In the genomic region with DNA sequence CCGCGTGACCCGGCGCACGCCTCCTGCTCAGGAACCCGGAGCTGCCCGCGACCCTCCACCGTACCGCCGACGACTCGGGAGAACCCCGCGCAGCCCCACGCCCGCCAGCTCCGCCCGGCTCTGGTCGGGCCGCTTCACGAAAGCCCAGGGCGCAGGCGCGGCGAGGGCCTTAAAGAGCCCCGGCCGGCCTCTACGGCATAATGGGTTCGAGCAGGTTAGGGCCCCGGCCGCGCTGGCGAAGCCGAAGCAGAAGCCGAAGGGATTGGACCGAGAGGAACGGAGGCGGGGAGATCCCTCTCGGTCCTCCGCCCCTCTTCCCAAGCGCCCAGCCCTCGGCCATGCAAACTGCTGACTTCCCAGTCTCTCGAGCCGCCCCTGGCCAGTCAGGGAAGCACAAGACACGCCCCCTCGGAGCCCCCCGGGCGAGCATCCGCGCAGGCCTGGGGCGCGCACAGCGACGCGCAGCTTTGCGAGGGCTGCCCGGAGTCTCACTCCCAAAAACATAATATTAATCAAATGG, we compare ENCODE assay signal across 8 mouse cellular contexts. TPM values are rescaled to one million over a fixed set of nuclear protein-coding genes. Genes with fewer than 3 reads are reported as not detected.
DNase-seq lines count a peak whose midpoint lies in the region; ATAC-seq and TF ChIP-seq lines count a peak whose summit lies in the region.

No protein-coding gene starts in this region.

- no peaks in the 10 kb centered on the region for H3K36me3 ChIP-seq in heart, embryonic 14.5 days (ENCODE audit: control insufficient read depth, insufficient read depth, low read length)
- no peaks in the 10 kb centered on the region for H3K36me3 ChIP-seq in liver, embryonic 11.5 days (ENCODE audit: control insufficient read depth, insufficient read depth, low read length)
- no peaks in the 10 kb centered on the region for H3K36me3 ChIP-seq in myocyte (ENCODE audit: control insufficient read depth, insufficient read depth)
- no peaks in the 10 kb centered on the region for H3K36me3 ChIP-seq in splenic B cell, adult 2 months (ENCODE audit: control insufficient read depth, insufficient read depth, low read length, poor library complexity, severe bottlenecking)

- H3K9me3 ChIP-seq in heart, embryonic 14.5 days (ENCODE audit: control insufficient read depth, low read length), result no peaks in the 10 kb centered on the region
- H3K9me3 ChIP-seq in liver, embryonic 11.5 days (ENCODE audit: control insufficient read depth, low read length), result no peaks in the 10 kb centered on the region

- peak overlapping the region; percentile 92 for H3K9ac ChIP-seq in heart, embryonic 14.5 days (ENCODE audit: low read length)
- peak overlapping the region; percentile 94 for H3K9ac ChIP-seq in liver, embryonic 11.5 days (ENCODE audit: low read depth, low read length)

- H3K4me1 ChIP-seq in heart, embryonic 14.5 days (ENCODE audit: control insufficient read depth in 2 of 2, insufficient read depth in 2 of 2, low read length in 2 of 2), result peaks cover 12 to 47% of the 10 kb centered on the region in 2 experiments
- H3K4me1 ChIP-seq in liver, embryonic 11.5 days (replicated peaks; ENCODE audit: control insufficient read depth, insufficient read depth, low read length), result peaks cover 35% of the 10 kb centered on the region

- WGBS in heart, embryonic 14.5 days, result under 1% methylated on average over 55 of the region's 58 CpGs
- WGBS in liver, embryonic 11.5 days, result under 1% methylated on average over 54 of the region's 58 CpGs

- H3K4me3 ChIP-seq in heart, embryonic 14.5 days (ENCODE audit: control insufficient read depth in 1 of 2, insufficient read depth in 1 of 2, low read depth in 1 of 2, low read length in 2 of 2), result peak overlapping the region; percentile 84 to 91
- H3K4me3 ChIP-seq in liver, embryonic 11.5 days (ENCODE audit: low read depth, low read length), result peak overlapping the region; percentile 92
- H3K4me3 ChIP-seq in myocyte, result peak overlapping the region; percentile 28

- TF ChIP-seq POLR2A in myocyte (IDR thresholded peaks at IDR 0.05; ENCODE audit: insufficient read length, low read depth), result peak; percentile 61

- peak overlapping the region; percentile 73 for H3K4me2 ChIP-seq in heart, embryonic 14.5 days (ENCODE audit: low read length)
- H3K4me2 ChIP-seq in liver, embryonic 11.5 days, result peak overlapping the region; percentile 72
- H3K4me2 ChIP-seq in myocyte (ENCODE audit: low read depth), result peak overlapping the region; percentile 85

- DNase-seq in CD8-positive naive resting alpha-beta T cell, adult 2 months (ENCODE audit: low read depth in 2 of 2, low spot score in 2 of 2), result peak; percentile 15 to 27
- DNase-seq in c-Kit-negative CD71-positive TER-119-positive erythroid progenitor cells, embryonic 14.5 days (ENCODE audit: low read depth, low spot score), result peak; percentile 65
- DNase-seq in fibroblast of lung, adult 2 months (ENCODE audit: low read depth), result peak; percentile 80
- peak; percentile 96 for DNase-seq in kidney, postnatal 10 days
- peak; percentile 87 for DNase-seq in liver, embryonic 11.5 days (ENCODE audit: low spot score)
- DNase-seq in splenic B cell, adult 2 months (ENCODE audit: low read depth, low spot score), result peak; percentile 67

- peak overlapping the region; percentile 95 to 97 for H3K27ac ChIP-seq in heart, embryonic 14.5 days (replicated peaks in 1 of 2; ENCODE audit: control insufficient read depth in 1 of 2, insufficient read depth in 1 of 2, low read depth in 2 of 2, low read length in 2 of 2)
- H3K27ac ChIP-seq in liver, embryonic 11.5 days (ENCODE audit: low read depth, low read length), result peak overlapping the region; percentile 97

- H3K27me3 ChIP-seq in heart, embryonic 14.5 days (ENCODE audit: control insufficient read depth, insufficient read depth, low read length), result no peaks in the 10 kb centered on the region
- H3K27me3 ChIP-seq in liver, embryonic 11.5 days (replicated peaks; ENCODE audit: control insufficient read depth, insufficient read depth, low read length), result peaks cover 5% of the 10 kb centered on the region; the same call in 1 of the 2 replicates
- H3K27me3 ChIP-seq in myocyte (ENCODE audit: control insufficient read depth, insufficient read depth, insufficient read length), result no peaks in the 10 kb centered on the region
- H3K27me3 ChIP-seq in splenic B cell, adult 2 months (ENCODE audit: control insufficient read depth, insufficient read depth, low read length, poor library complexity, severe bottlenecking), result no peaks in the 10 kb centered on the region

- peak overlapping the region; percentile 82 for H3ac ChIP-seq in myocyte (ENCODE audit: control insufficient read depth, insufficient read length)

- H3K79me2 ChIP-seq in myocyte (ENCODE audit: control insufficient read depth, insufficient read depth), result peaks cover 43% of the 10 kb centered on the region

- ATAC-seq in heart, embryonic 14.5 days (ENCODE audit: insufficient number of reproducible peaks, insufficient read depth, low FRiP score, low read depth), result peak; percentile 95
- ATAC-seq in liver, embryonic 11.5 days (replicated peaks; ENCODE audit: low FRiP score), result peak; percentile 94

TF ChIP-seq in myocyte, 11 proteins besides CTCF, POLR2A, EP300 and RAD21:
- TF ChIP-seq TCF12 (IDR thresholded peaks at IDR 0.05; ENCODE audit: insufficient read depth, poor library complexity, severe bottlenecking), result no peak
- TF ChIP-seq TCF3 (IDR thresholded peaks at IDR 0.05; ENCODE audit: insufficient read length, low read depth), result no peak
- no peak for TF ChIP-seq SRF (IDR thresholded peaks at IDR 0.05; ENCODE audit: control insufficient read depth, insufficient read length, low read depth)
- TF ChIP-seq MYOG (IDR thresholded peaks at IDR 0.05; ENCODE audit: control insufficient read depth in 1 of 3, insufficient read depth in 1 of 3, insufficient read length in 2 of 3, low read depth in 2 of 3), result no peak
- no peak for TF ChIP-seq MYOD1 (IDR thresholded peaks at IDR 0.05; ENCODE audit: control insufficient read depth in 1 of 3, insufficient read length in 2 of 3, low read depth in 2 of 3)
- no peak for TF ChIP-seq E2F4 (IDR thresholded peaks at IDR 0.05; ENCODE audit: insufficient read depth)
- no peak for TF ChIP-seq MAX (IDR thresholded peaks at IDR 0.05; ENCODE audit: low read depth)
- no peak for TF ChIP-seq USF1 (IDR thresholded peaks at IDR 0.05; ENCODE audit: low read depth)
- no peak for TF ChIP-seq CEBPB (IDR thresholded peaks at IDR 0.05; ENCODE audit: insufficient read depth, poor library complexity, severe bottlenecking)
- no peak for TF ChIP-seq REST (IDR thresholded peaks at IDR 0.05; ENCODE audit: insufficient read depth, insufficient read length)
- no peak for TF ChIP-seq POLR2AphosphoS2 (IDR thresholded peaks at IDR 0.05; ENCODE audit: insufficient read length, low read depth)
TF ChIP-seq in myocyte: peak in this region for 0.

RNA-seq across cellular contexts. Expression of a gene that starts 5.9 kb away (rescaled TPM):
- 45.9 and 50.2 TPM in 2 replicates for polyA plus RNA-seq in heart, embryonic 14.5 days (2014; fragmentation: Nextera tagmentation; extraction: Ambion mirVana)
- 42.3 and 48.3 TPM in 2 replicates for polyA plus RNA-seq in liver, embryonic 11.5 days (2014; fragmentation: Nextera tagmentation; extraction: Ambion mirVana)
- 8.4 TPM for polyA plus RNA-seq in myocyte (2012; fragmentation: generic; extraction: Trizol)

RNA-seq across cellular contexts. Expression of a gene that starts 31.3 kb away (rescaled TPM):
- 44.9 and 47.3 TPM in 2 replicates for polyA plus RNA-seq in heart, embryonic 14.5 days (2014; fragmentation: Nextera tagmentation; extraction: Ambion mirVana)
- polyA plus RNA-seq in liver, embryonic 11.5 days (2014; fragmentation: Nextera tagmentation; extraction: Ambion mirVana), result 102 and 105 TPM in 2 replicates
- polyA plus RNA-seq in myocyte (2012; fragmentation: generic; extraction: Trizol), result 207 TPM

RNA-seq across cellular contexts. Expression of a gene that starts 39.1 kb away (rescaled TPM):
- polyA plus RNA-seq in heart, embryonic 14.5 days (2014; fragmentation: Nextera tagmentation; extraction: Ambion mirVana), result 0.35 and 0.42 TPM in 2 replicates
- polyA plus RNA-seq in liver, embryonic 11.5 days (2014; fragmentation: Nextera tagmentation; extraction: Ambion mirVana), result 0.14 and 0.22 TPM in 2 replicates
- polyA plus RNA-seq in myocyte (2012; fragmentation: generic; extraction: Trizol), result 0.02 TPM

Comparison
In these comparisons a context has a peak if more than half of its experiments do, and no peak if none do; other contexts are left out.
1. Peak in every context shown above with its lines: DNase-seq, ATAC-seq, H3K4me3 ChIP-seq and H3K27ac ChIP-seq.
2. DNase-seq: peak in every context shown above with its lines; median percentile 96 in kidney, postnatal 10 days; 87 in liver, embryonic 11.5 days; 80 in fibroblast of lung, adult 2 months; 67 in splenic B cell, adult 2 months; 65 in c-Kit-negative CD71-positive TER-119-positive erythroid progenitor cells, embryonic 14.5 days; 21 in CD8-positive naive resting alpha-beta T cell, adult 2 months.
3. H3K4me3 ChIP-seq: peak in every context shown above with its lines; median percentile 92 in liver, embryonic 11.5 days; 88 in heart, embryonic 14.5 days; 28 in myocyte.